Mouse (Mus musculus) layer of hippocampus, adult 9-10 months (tissue): ENCODE measurements around the gene Gm10803.
"Not testable (repeated sequence)": the region's sequence is repeated elsewhere in the genome, so short reads cannot be mapped to it uniquely, and the experiment has no call there.

Source experiments
- DNase-seq: peaks from one replicate; pipeline ENCODE4 v3.0.0; 2022; ENCODE audit warnings: low spot score

The Gm10803 gene

GRCm38 (mm10) chr2:93560268-93560667, at the start of gene Gm10803:
Gm10803 (plus strand) TSS chr2:93560568.
- DNase-seq, result not testable (repeated sequence)

DNA sequence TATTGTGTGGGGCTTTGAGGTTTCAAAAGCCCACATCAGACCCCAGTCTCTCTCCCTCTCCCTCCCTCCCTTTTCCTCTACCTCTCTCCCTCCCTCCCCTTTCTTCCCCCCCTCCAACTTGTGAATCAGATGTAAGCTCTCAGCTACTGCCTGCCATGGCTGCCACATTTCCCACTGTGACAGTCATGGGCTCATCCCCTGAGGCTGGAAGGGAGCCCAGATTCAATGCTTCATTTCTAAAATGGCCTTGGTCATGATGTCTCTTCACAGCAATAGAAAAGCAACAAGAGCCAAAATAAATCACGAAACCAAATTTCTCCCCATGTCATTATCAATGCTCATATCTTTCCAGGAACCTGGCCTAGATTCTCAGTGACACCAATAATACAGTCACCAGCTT, 49.5 kb upstream of the Gm10803 start:
- DNase-seq, result no peak

- DNase-seq, result no peak
These were observed 48.2 kb upstream of the Gm10803 start for GRCm38 (mm10) chr2:93512130-93512529.

GRCm38 (mm10) chr2:93515246-93515645, 45.1 kb upstream of the Gm10803 start:
- DNase-seq, result no peak

- DNase-seq, result no peak
These were observed 39.3 kb upstream of the Gm10803 start for GRCm38 (mm10) chr2:93521042-93521441.

DNA sequence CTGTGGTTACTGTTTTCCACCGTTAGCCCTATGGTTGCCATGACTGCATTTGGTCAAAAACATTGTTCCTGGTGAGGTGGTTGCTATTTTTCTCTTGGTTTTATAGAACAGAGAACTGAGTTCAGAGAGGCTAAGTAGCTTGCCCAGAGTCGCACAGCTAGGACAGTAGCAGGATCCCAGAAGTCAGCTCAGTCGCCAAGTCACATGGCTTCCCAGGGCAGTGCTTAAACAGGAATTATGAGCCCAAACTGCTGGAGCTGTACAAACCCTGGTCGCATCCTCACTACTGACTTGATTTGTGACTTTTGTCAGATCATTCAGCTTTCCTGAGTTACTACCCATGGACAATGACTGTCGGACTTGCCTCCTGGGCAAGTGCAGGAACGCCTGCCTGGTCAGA, 38.8 kb upstream of the Gm10803 start:
- no peak for DNase-seq

DNA sequence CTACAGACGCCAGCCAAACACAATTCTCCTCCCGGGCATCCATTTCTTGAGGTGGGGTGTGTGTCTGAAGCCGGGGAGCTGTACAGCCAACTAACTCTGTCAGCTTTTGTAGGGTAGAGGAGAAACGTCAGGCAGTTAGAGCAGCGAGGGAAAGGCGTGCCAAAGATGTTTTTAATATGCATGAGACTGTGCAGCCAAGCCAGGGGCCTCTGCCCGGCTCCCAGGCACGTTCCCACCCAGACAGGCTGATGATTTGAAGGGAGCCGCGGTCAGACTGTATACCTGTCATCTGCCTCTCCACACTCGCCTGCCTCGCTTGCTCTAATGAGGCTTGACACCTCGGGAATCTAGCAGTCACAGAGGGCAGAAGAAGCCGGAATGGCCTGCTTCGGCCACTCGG, 38.4 kb upstream of the Gm10803 start:
- DNase-seq, result no peak

GRCm38 (mm10) chr2:93525033-93525762, 35.2 kb upstream of the Gm10803 start:
- DNase-seq, result no peak

DNA sequence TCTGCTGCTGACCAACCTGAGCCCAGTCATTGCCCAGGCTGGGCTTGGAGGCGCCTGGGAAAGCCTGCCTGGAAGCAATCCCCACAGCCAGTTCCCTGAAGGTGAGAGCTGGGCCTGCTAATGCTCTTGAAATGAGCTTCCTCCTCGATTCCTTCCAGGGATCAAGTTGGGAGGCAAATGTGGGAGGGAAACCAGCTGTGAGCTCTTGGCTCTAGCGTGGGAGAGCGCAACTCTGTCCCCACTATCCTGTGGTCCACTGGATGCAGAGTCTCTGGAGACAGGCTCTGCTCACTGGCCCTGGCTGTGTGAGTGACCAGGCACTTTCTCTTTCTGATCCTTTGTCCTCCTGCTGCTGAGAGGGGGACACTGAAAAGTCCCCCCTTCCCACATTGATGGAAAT, 30.8 kb upstream of the Gm10803 start:
- DNase-seq, result no peak

- no peak for DNase-seq
These were observed 26.5 kb upstream of the Gm10803 start for GRCm38 (mm10) chr2:93533891-93534290.

DNA sequence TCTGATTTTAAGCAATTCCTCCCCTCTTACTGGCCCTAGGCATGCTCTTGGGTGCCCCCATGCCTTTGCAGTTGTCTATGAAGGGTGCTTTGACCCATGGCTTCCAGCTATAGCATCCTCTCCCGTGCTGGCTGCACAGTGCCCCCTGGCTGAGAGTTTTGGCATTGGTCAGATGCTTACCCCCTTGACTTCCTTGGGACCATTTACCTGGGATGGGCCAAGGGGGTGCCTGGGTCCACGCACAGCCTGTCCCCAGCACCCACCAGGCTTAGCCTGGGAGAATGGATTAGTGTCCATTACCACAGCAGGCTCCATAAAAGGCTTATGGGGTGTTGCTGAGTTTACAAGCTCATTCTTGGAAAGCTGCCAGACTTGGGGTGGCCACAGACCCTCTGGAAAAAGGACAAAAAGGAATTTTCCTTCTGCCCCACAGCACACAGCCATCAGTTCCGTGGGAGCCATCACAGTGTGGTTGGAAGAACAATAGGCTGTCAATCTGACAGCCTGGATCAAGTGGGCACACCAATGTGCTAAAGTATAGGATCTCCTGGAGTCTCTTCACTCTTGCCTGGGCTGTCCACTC, 22.9 kb upstream of the Gm10803 start:
- no peak for DNase-seq

DNA sequence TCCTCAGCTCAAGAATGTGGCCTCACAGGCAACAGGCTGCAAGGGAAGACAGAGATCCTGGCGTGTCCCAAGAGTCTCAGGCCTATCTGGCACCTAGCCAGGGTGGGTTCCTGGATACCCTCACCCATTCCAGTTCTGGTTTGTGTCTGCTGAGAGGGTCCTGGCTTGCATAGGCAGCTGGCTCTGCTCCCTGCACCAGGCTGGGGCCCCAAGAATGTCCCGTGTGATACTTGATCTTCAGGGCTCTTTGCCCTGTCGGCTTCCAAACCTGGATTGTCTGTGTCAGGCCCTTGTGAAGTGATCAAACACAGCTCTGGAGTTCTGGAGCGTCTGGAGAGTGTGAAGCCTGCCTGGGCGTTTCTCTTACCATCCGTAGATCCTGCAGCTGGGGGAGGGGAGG, 22.2 kb upstream of the Gm10803 start:
- DNase-seq, result no peak

- DNase-seq, result no peak
These were observed 18.6 kb upstream of the Gm10803 start for GRCm38 (mm10) chr2:93541771-93542170.

DNA sequence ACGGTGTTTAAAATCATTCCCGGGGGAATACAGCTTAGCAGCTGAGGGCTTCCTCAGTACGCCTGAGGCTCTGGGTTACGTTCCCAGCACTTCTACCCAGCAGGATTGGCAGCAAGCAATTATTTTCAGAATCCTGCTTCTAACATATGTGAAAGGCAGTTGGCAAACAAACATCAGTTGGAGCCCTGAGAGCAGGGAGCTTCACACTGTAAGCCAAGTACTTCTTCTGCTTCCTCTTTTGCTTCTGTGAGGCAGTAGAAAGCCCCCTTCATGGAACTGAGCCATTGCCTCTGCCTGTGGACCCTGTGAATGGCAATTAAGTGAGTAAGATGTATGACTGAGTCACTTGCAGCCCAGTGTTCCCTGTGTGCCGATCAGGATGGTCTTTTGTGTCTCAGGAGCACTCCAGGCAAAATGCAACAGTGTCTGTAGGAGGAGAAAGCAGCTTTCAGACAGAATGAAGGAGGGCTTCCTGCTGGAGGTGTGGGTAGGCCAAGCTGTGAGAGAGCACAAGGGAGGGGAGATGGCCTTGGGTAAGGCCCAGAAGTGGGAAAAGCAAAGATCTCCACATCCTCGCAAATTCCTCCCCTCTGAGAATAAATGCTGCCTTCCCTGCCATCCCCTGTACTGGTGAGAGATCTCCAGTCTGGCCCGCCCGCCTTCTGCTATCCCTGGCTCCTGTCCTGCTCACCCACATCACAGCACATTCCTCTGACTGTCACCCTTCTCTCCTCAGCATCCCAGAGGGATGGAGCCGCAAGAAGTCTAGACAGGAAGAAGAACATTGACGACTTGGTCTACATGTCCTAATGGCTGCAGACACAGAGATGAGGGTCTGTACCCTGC, 7.5 kb upstream of the Gm10803 start:
- no peak for DNase-seq

- DNase-seq, result no peak
These were observed 6.5 kb upstream of the Gm10803 start for GRCm38 (mm10) chr2:93553905-93554304.

- DNase-seq, result no peak
These were observed 5.3 kb downstream of the Gm10803 start for GRCm38 (mm10) chr2:93565647-93566046.

DNA sequence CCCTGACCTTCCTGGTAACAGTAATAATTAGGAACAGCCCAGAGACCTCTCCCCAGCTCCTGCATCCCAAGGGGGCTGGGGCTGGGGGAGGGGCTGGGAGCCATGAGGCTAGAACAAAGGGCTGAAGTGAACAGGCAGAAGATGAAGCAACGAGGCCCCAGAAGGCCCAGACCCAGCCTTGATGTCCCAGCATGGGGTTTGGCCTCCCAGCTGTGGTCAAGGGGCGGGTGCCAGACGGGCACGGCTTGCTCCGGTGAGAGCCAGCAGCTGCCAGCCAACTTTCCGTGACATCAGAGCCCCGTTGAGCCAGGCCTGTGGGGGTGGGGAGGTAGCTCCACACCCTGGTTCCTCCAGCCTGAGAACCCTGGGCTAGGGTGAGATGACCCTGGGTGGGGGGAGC, 7.3 kb downstream of the Gm10803 start:
- no peak for DNase-seq

DNA sequence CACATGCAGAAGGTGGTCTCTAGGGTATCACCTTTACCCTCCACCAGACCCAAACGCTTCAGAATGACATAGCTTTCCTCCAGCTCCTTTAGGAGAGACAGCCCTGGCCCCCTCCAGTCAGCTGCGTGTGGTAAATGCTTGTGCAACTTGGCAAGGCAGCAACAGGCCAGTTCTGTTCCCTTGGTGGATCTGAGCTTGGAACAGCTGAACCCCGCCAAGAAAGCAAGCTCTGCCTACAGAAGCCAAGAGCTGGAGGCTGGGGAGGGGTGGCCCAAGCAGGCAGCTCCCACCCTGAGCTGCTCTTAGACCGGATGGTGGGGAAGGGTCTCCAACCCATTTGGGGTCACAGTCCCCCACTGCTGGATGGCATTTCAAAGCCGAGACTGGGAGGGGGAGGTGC, 12.2 kb downstream of the Gm10803 start:
- DNase-seq, result no peak

GRCm38 (mm10) chr2:93581271-93581670, 20.9 kb downstream of the Gm10803 start:
- DNase-seq, result no peak

DNA sequence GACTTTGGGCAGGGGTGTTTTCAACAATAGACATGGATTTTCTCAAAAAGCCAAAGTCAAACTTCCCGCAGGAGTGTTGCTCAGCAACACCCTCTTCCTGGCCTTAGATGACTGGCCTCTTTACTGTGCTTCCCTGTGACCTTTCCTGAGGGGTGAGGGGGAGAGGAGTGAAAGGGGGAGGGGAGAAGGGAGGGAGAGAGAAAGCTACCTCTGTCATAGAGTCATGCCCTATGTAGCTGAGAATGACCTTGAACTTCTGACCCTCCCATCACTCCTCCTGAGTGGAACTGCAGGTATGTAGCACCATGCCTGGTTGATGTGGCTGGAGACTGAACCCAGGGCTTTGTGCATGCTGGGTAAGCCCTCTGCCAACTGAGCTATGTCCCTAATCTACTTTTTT, 25.5 kb downstream of the Gm10803 start:
- DNase-seq, result no peak

DNA sequence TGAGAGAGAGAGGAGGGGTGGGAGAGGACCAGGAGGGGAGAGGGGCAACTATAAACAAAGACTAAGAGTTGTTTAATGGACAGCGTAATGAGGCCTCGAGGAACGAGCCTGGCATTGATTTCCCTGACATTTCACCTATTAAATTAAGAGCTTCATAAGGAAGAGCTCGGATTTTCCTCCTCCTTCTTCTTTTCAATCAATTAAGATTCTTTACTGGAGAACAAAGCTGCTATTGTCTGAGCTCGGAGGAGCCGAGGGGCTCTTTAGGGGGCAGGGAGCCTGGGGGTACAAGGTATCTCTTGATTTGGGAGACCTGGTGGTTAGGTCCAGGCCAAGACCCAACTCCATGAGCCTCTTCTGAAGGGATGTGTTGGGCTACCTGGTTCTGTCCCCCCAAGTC, 27.1 kb downstream of the Gm10803 start:
- no peak for DNase-seq

DNA sequence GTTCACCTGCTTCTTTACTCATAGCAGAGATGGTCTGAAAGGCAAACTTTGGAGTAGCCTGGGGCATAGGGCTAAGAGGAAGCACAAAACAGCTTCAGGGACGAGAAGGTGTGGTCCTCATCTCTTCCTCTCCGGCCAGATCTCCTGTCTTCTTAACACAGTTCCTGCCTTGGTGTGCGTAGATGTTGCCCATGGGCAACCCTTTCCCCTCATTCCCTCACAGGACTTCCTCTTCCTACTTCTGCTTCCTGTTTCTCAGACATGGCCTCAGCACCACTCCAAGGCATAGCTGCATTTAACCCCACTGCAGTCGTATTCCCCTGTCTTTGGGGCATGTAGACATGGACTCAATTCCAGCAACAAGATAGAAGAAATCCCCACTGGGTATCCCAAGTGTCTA, 29.5 kb downstream of the Gm10803 start:
- no peak for DNase-seq

GRCm38 (mm10) chr2:93591706-93592105, 31.3 kb downstream of the Gm10803 start:
- no peak for DNase-seq
